Mouse (Mus musculus): Measurements from ENCODE around the gene Gm28230. TPM values are rescaled to one million over a fixed set of nuclear protein-coding genes. Genes with fewer than 3 reads are reported as not detected.

Gm28230 gene
- total RNA-seq, 2 experiments from 2014 or later: not detected

GRCm38 (mm10) chr2:74739476-74739800 is 12.9 kb downstream of the Gm28230 start:
- no peak for DNase-seq

- no peak for DNase-seq
Measured at GRCm38 (mm10) chr2:74739869-74740268, 13.3 kb downstream of the Gm28230 start.

- DNase-seq: no peak
Measured at GRCm38 (mm10) chr2:74740311-74741091, 14.0 kb downstream of the Gm28230 start.

- DNase-seq: no peak
Measured at GRCm38 (mm10) chr2:74741252-74741978, 14.9 kb downstream of the Gm28230 start.

GRCm38 (mm10) chr2:74741979-74742277 is 15.4 kb downstream of the Gm28230 start:
- no peak for DNase-seq

- no peak for DNase-seq
Measured at GRCm38 (mm10) chr2:74745540-74746297, 19.2 kb downstream of the Gm28230 start.

GRCm38 (mm10) chr2:74746298-74746921 is 19.9 kb downstream of the Gm28230 start:
- no peak for DNase-seq

GRCm38 (mm10) chr2:74747006-74747405 is 20.5 kb downstream of the Gm28230 start:
- DNase-seq: no peak

- no peak for DNase-seq
Measured at GRCm38 (mm10) chr2:74747661-74748141, 21.2 kb downstream of the Gm28230 start.

GRCm38 (mm10) chr2:74748436-74748995 is 22.0 kb downstream of the Gm28230 start:
- DNase-seq: no peak

- DNase-seq: no peak
Measured at GRCm38 (mm10) chr2:74749337-74750121, 23.0 kb downstream of the Gm28230 start.

- DNase-seq: no peak
Measured at GRCm38 (mm10) chr2:74750731-74751250, 24.3 kb downstream of the Gm28230 start.

- no peak for DNase-seq
Measured at GRCm38 (mm10) chr2:74751861-74752260, 25.3 kb downstream of the Gm28230 start.

GRCm38 (mm10) chr2:74752431-74753174 is 26.1 kb downstream of the Gm28230 start:
- DNase-seq: no peak

GRCm38 (mm10) chr2:74753175-74753523 is 26.6 kb downstream of the Gm28230 start:
- DNase-seq: no peak

GRCm38 (mm10) chr2:74753711-74754110 is 27.2 kb downstream of the Gm28230 start:
- DNase-seq: no peak

GRCm38 (mm10) chr2:74760146-74760545 is 33.6 kb downstream of the Gm28230 start:
- DNase-seq: no peak

- DNase-seq: no peak
Measured at GRCm38 (mm10) chr2:74761941-74762340, 35.4 kb downstream of the Gm28230 start.

- peak in 1 of 2 experiments; percentile 21 for DNase-seq
Measured at GRCm38 (mm10) chr2:74762522-74763244, 36.2 kb downstream of the Gm28230 start, which contains the start of gene Hoxd1. Gene Hoxd1, plus strand, starts transcription at chr2:74762980.

All from heart, adult 18-20 months (tissue).